Mouse (Mus musculus) embryonic stem cell, embryonic (primary cell): Measurements from ENCODE around the gene C1rl.

Experiments
- CTCF ChIA-PET, 4 experiments: fragments of 300-600 bp in 2 of 4; fragments of 350-600 bp in 2 of 4; sonication (Branson Sonifier 250); formaldehyde crosslinking; loops; one replicate each; lab custom pipeline; 2022; ENCODE audit warnings: inconsistent platforms in 2 of 4; lab: Charles Lee
- POLR2A ChIA-PET, 4 experiments: fragments of 300-600 bp in 2 of 4; fragments of 350-600 bp in 2 of 4; sonication (Branson Sonifier 250); formaldehyde crosslinking; loops; one replicate each; lab custom pipeline; 2022; ENCODE audit warnings: antibody characterized with exemption in 4 of 4, inconsistent platforms in 1 of 4; lab: Charles Lee

C1rl gene

GRCm38 (mm10) chr6:124492842-124493561 lies at the start of gene C1rl:
Gene C1rl, plus strand, starts transcription at chr6:124493113.
- CTCF ChIA-PET, result interaction anchor here (0.5 to 2.9 kb wide), 47 partner anchors 9 to 537 kb away, joined by 3 to 37 read pairs (median 4); partner anchors contain the start of genes C1s1 (in 3 of the 4), C1ra (in 2 of the 4), Lpcat3 (in 2 of the 4) and Pex5 (in 2 of the 4)
- POLR2A ChIA-PET, result interaction anchor here (0.5 to 5.3 kb wide), 45 partner anchors 9 to 1885 kb away, joined by 3 to 50 read pairs (median 4); partner anchors contain the start of genes Grcc10 (in 4 of the 4), C1s1 (in 2 of the 4), Emg1 (in 2 of the 4) and Lpcat3 (in 2 of the 4)

- CTCF ChIA-PET, result no interaction called here
- POLR2A ChIA-PET, result interaction anchor here in 3 of 4 experiments (0.6 to 2.7 kb wide), 17 partner anchors 9 to 298 kb away, joined by 3 to 18 read pairs (median 4); partner anchors contain the start of genes Grcc10 (in 1 of the 3), Lpcat3 (in 1 of the 3) and Pex5 (in 1 of the 3)
These were observed 49.6 kb upstream of the C1rl start for GRCm38 (mm10) chr6:124443338-124443737.

GRCm38 (mm10) chr6:124446024-124446423 lies 46.9 kb upstream of the C1rl start:
- CTCF ChIA-PET, result interaction anchor here in 2 of 4 experiments (0.6 to 1.0 kb wide), 3 partner anchors 16 to 363 kb away, joined by 3 read pairs; no protein-coding TSS in a partner anchor
- POLR2A ChIA-PET, result interaction anchor here in 3 of 4 experiments (0.8 to 2.4 kb wide), 5 partner anchors 14 to 299 kb away, joined by 3 to 16 read pairs (median 4); no protein-coding TSS in a partner anchor

- ChIA-PET POLR2A (interaction anchor here in 3 of 4 experiments (0.8 to 2.4 kb wide), 6 partner anchors 15 to 299 kb away, joined by 3 to 16 read pairs (median 4); no protein-coding TSS in a partner anchor), CTCF (interaction anchor here in 2 of 4 experiments (0.6 to 1.7 kb wide), 4 partner anchors 16 to 362 kb away, joined by 3 to 7 read pairs (median 3); partner anchors contain the start of gene Pex5 (in 1 of the 2))
These were observed 46.5 kb upstream of the C1rl start for GRCm38 (mm10) chr6:124446459-124446858.

- ChIA-PET POLR2A (interaction anchor here in 2 of 4 experiments (1.1 to 2.9 kb wide), 8 partner anchors 13 to 34 kb away, joined by 3 to 16 read pairs (median 6); no protein-coding TSS in a partner anchor), CTCF (interaction anchor here in 3 of 4 experiments (0.5 to 2.8 kb wide), 8 partner anchors 10 to 212 kb away, joined by 3 to 12 read pairs (median 4); partner anchors contain the start of genes C1rl (in 1 of the 3) and Pex5 (in 1 of the 3))
These were observed 45.6 kb upstream of the C1rl start for GRCm38 (mm10) chr6:124447356-124447755.

GRCm38 (mm10) chr6:124448186-124448852 lies 44.6 kb upstream of the C1rl start:
- ChIA-PET POLR2A (interaction anchor here in 2 of 4 experiments (1.0 to 2.9 kb wide), 13 partner anchors 11 to 296 kb away, joined by 3 to 16 read pairs (median 5); partner anchors contain the start of gene Clstn3 (in 1 of the 2)), CTCF (interaction anchor here in 2 of 4 experiments (0.8 to 2.8 kb wide), 12 partner anchors 10 to 45 kb away, joined by 3 to 12 read pairs (median 4); partner anchors contain the start of genes C1rl (in 1 of the 2) and Pex5 (in 1 of the 2))

- CTCF ChIA-PET, result interaction anchor here in 3 of 4 experiments (0.8 to 2.8 kb wide), 5 partner anchors 24 to 268 kb away, joined by 3 to 12 read pairs (median 4); partner anchors contain the start of gene Pex5 (in 1 of the 3)
These were observed 43.8 kb upstream of the C1rl start for GRCm38 (mm10) chr6:124448959-124449667.

GRCm38 (mm10) chr6:124449668-124450383 lies 43.1 kb upstream of the C1rl start:
- CTCF ChIA-PET, result interaction anchor here in 2 of 4 experiments (0.6 to 2.8 kb wide), 6 partner anchors 23 to 1225 kb away, joined by 3 to 12 read pairs (median 4); partner anchors contain the start of gene Pex5 (in 1 of the 2)
- POLR2A ChIA-PET, result interaction anchor here in 3 of 4 experiments (0.6 to 2.9 kb wide), 13 partner anchors 9 to 294 kb away, joined by 3 to 15 read pairs (median 4); partner anchors contain the start of gene Clstn3 (in 1 of the 3)

More at GRCm38 (mm10) chr6:124448959-124449667, 43.8 kb upstream of the C1rl start:
- POLR2A ChIA-PET, result interaction anchor here in 3 of 4 experiments (0.6 to 2.9 kb wide), 14 partner anchors 12 to 478 kb away, joined by 3 to 15 read pairs (median 4); partner anchors contain the start of gene Clstn3 (in 1 of the 3)

GRCm38 (mm10) chr6:124451995-124452394 lies 40.9 kb upstream of the C1rl start:
- POLR2A ChIA-PET, result interaction anchor here (0.6 to 1.0 kb wide), 6 partner anchors 15 to 1082 kb away, joined by 3 to 4 read pairs (median 4); no protein-coding TSS in a partner anchor
- CTCF ChIA-PET, result interaction anchor here in 2 of 4 experiments (0.6 to 1.1 kb wide), 2 partner anchors 8 to 41 kb away, joined by 3 read pairs; partner anchors contain the start of gene C1rl (in 1 of the 2)

GRCm38 (mm10) chr6:124453756-124454155 lies 39.2 kb upstream of the C1rl start:
- CTCF ChIA-PET, result interaction anchor here in 1 of 4 experiments (0.7 kb wide), 1 partner anchor 1489 kb away, joined by 3 read pairs; no protein-coding TSS in a partner anchor
- POLR2A ChIA-PET, result interaction anchor here in 3 of 4 experiments (0.7 to 1.5 kb wide), 8 partner anchors 9 to 332 kb away, joined by 3 to 4 read pairs (median 3); partner anchors contain the start of gene Clstn3 (in 2 of the 3)

- ChIA-PET POLR2A (no interaction called here), CTCF (no interaction called here)
These were observed 36.7 kb upstream of the C1rl start for GRCm38 (mm10) chr6:124456243-124456642.

GRCm38 (mm10) chr6:124457827-124458226 lies 35.1 kb upstream of the C1rl start:
- POLR2A ChIA-PET, result interaction anchor here in 2 of 4 experiments (0.5 to 2.4 kb wide), 6 partner anchors 15 to 283 kb away, joined by 3 to 10 read pairs (median 3); partner anchors contain the start of genes C1rl (in 1 of the 2), Grcc10 (in 1 of the 2) and Pex5 (in 1 of the 2)
- CTCF ChIA-PET, result interaction anchor here in 1 of 4 experiments (0.6 to 1.1 kb wide), 3 partner anchors 10 to 43 kb away, joined by 3 to 6 read pairs (median 3); partner anchors contain the start of gene Pex5

- POLR2A ChIA-PET, result interaction anchor here in 2 of 4 experiments (0.5 to 2.4 kb wide), 12 partner anchors 8 to 283 kb away, joined by 3 to 10 read pairs (median 3); partner anchors contain the start of genes C1rl (in 1 of the 2), Grcc10 (in 1 of the 2) and Pex5 (in 1 of the 2)
- CTCF ChIA-PET, result interaction anchor here in 2 of 4 experiments (0.5 to 1.1 kb wide), 4 partner anchors 10 to 44 kb away, joined by 3 to 6 read pairs (median 4); partner anchors contain the start of gene Pex5 (in 1 of the 2)
These were observed 34.4 kb upstream of the C1rl start for GRCm38 (mm10) chr6:124458505-124458904.

- ChIA-PET POLR2A (interaction anchor here in 2 of 4 experiments (0.6 to 2.4 kb wide), 7 partner anchors 15 to 282 kb away, joined by 3 to 10 read pairs (median 4); partner anchors contain the start of gene Pex5 (in 1 of the 2)), CTCF (no interaction called here)
These were observed 33.5 kb upstream of the C1rl start for GRCm38 (mm10) chr6:124459388-124459787.

- CTCF ChIA-PET, result interaction anchor here in 2 of 4 experiments (0.6 to 0.7 kb wide), 2 partner anchors 9 to 16 kb away, joined by 3 read pairs; no protein-coding TSS in a partner anchor
- POLR2A ChIA-PET, result interaction anchor here in 3 of 4 experiments (0.7 to 5.3 kb wide), 12 partner anchors 10 to 278 kb away, joined by 3 to 65 read pairs (median 4); partner anchors contain the start of genes Pex5 (in 2 of the 3) and Ptpn6 (in 1 of the 3)
These were observed 29.0 kb upstream of the C1rl start for GRCm38 (mm10) chr6:124463881-124464291.
